Mouse (Mus musculus) layer of hippocampus, adult 2 months (tissue): ENCODE data around the gene Gda. TPM values are rescaled to one million over a fixed set of nuclear protein-coding genes. Genes with fewer than 3 reads are reported as not detected.

ENCODE experiments used
- DNase-seq, 2 experiments: peaks; one replicate each; pipeline ENCODE4 v3.0.0; 2022; ENCODE audit warnings: low spot score in 2 of 2
- H3K27ac ChIP-seq: fragments of 200-600 bp; 2 replicates; pipeline ENCODE4 v1.8.1; 2022
- H3K4me3 ChIP-seq: fragments of 200-600 bp; 2 replicates; pipeline ENCODE4 v1.8.1; 2022; ENCODE audit warnings: mild to moderate bottlenecking
- CTCF ChIP-seq: fragments of 200-600 bp; conservative IDR thresholded peaks from 2 replicates; pipeline ENCODE4 v1.8.1; 2022; ENCODE audit warnings: antibody characterized with exemption, mild to moderate bottlenecking, moderate library complexity
- total RNA-seq, 2 experiments: library from RNA; stranded (reverse); gene quantifications; 2 replicates each; pipeline ENCODE4 v1.2.3; 2021

The Gda gene
- total RNA-seq, 2 experiments from 2014 or later, result 116 to 125 TPM

GRCm38 (mm10) chr19:21436566-21436965 lies 36.7 kb downstream of the Gda start:
- H3K27ac ChIP-seq, result no peak overlapping the region
- TF ChIP-seq CTCF, result no peak

GRCm38 (mm10) chr19:21433348-21433747 lies 39.9 kb downstream of the Gda start:
- Histone ChIP-seq H3K4me3 (no peak overlapping the region), H3K27ac (no peak overlapping the region)
- DNase-seq, result no peak
- TF ChIP-seq CTCF, result no peak

More at GRCm38 (mm10) chr19:21436566-21436965, 36.7 kb downstream of the Gda start:
- H3K4me3 ChIP-seq, result no peak overlapping the region
- no peak for DNase-seq

GRCm38 (mm10) chr19:21432879-21433278 lies 40.4 kb downstream of the Gda start:
- DNase-seq, result no peak
- Histone ChIP-seq H3K27ac (no peak overlapping the region), H3K4me3 (no peak overlapping the region)
- no peak for TF ChIP-seq CTCF

GRCm38 (mm10) chr19:21432286-21432685 lies 41.0 kb downstream of the Gda start:
- TF ChIP-seq CTCF, result no peak
- Histone ChIP-seq H3K4me3 (no peak overlapping the region), H3K27ac (no peak overlapping the region)
- no peak for DNase-seq

GRCm38 (mm10) chr19:21425391-21425790 lies 47.9 kb downstream of the Gda start:
- H3K4me3 ChIP-seq, result no peak overlapping the region
- no peak for TF ChIP-seq CTCF
- no peak for DNase-seq
- H3K27ac ChIP-seq, result no peak overlapping the region

- Histone ChIP-seq H3K27ac (no peak overlapping the region), H3K4me3 (no peak overlapping the region)
- no peak for TF ChIP-seq CTCF
- no peak for DNase-seq
These were observed 49.5 kb downstream of the Gda start for GRCm38 (mm10) chr19:21423731-21424130.

- Histone ChIP-seq H3K27ac (no peak overlapping the region), H3K4me3 (no peak overlapping the region)
- no peak for DNase-seq
- TF ChIP-seq CTCF, result no peak
These were observed 54.8 kb downstream of the Gda start for GRCm38 (mm10) chr19:21418418-21418817.

- TF ChIP-seq CTCF, result no peak
- Histone ChIP-seq H3K4me3 (no peak overlapping the region), H3K27ac (no peak overlapping the region)
- no peak for DNase-seq
These were observed 57.9 kb downstream of the Gda start for GRCm38 (mm10) chr19:21415377-21415776.

- TF ChIP-seq CTCF, result no peak
- no peak for DNase-seq
- Histone ChIP-seq H3K4me3 (no peak overlapping the region), H3K27ac (no peak overlapping the region)
These were observed 64.1 kb downstream of the Gda start for GRCm38 (mm10) chr19:21409178-21409577.

GRCm38 (mm10) chr19:21407363-21407762 lies 65.9 kb downstream of the Gda start:
- TF ChIP-seq CTCF, result no peak
- no peak for DNase-seq
- no peak overlapping the region for H3K4me3 ChIP-seq
- H3K27ac ChIP-seq, result no peak overlapping the region

GRCm38 (mm10) chr19:21397994-21398393 lies 75.3 kb downstream of the Gda start:
- DNase-seq, result no peak
- Histone ChIP-seq H3K27ac (no peak overlapping the region), H3K4me3 (no peak overlapping the region)
- no peak for TF ChIP-seq CTCF

- Histone ChIP-seq H3K4me3 (no peak overlapping the region), H3K27ac (no peak overlapping the region)
- DNase-seq, result no peak
- TF ChIP-seq CTCF, result no peak
These were observed 76.9 kb downstream of the Gda start for GRCm38 (mm10) chr19:21396364-21396763.

GRCm38 (mm10) chr19:21390904-21391303 lies 82.3 kb downstream of the Gda start:
- Histone ChIP-seq H3K27ac (no peak overlapping the region), H3K4me3 (no peak overlapping the region)
- DNase-seq, result no peak
- no peak for TF ChIP-seq CTCF

GRCm38 (mm10) chr19:21386842-21387241 lies 86.4 kb downstream of the Gda start:
- Histone ChIP-seq H3K27ac (no peak overlapping the region), H3K4me3 (no peak overlapping the region)
- TF ChIP-seq CTCF, result no peak
- no peak for DNase-seq

- no peak for TF ChIP-seq CTCF
- Histone ChIP-seq H3K27ac (no peak overlapping the region), H3K4me3 (no peak overlapping the region)
- DNase-seq, result no peak
These were observed 89.0 kb downstream of the Gda start for GRCm38 (mm10) chr19:21384231-21384630.
